Mouse (Mus musculus) layer of hippocampus, postnatal 10 days (tissue): ENCODE measurements around the gene Abtb2. TPM values are rescaled to one million over a fixed set of nuclear protein-coding genes. Genes with fewer than 3 reads are reported as not detected.

ENCODE experiments used
- DNase-seq, 2 experiments: peaks; one replicate each; pipeline ENCODE4 v3.0.0; 2021; ENCODE audit warnings: low spot score in 2 of 2
- total RNA-seq, 2 experiments: library from RNA; stranded (reverse); gene quantifications; 2 replicates each; pipeline ENCODE4 v1.2.3; 2021

Abtb2 gene
- total RNA-seq, 2 experiments from 2014 or later, result 13.8 to 14.4 TPM

- no peak for DNase-seq
Measured at GRCm38 (mm10) chr2:103583316-103583715, 17.2 kb downstream of the Abtb2 start.

- no peak for DNase-seq
Measured at GRCm38 (mm10) chr2:103584093-103584492, 18.0 kb downstream of the Abtb2 start.

DNA sequence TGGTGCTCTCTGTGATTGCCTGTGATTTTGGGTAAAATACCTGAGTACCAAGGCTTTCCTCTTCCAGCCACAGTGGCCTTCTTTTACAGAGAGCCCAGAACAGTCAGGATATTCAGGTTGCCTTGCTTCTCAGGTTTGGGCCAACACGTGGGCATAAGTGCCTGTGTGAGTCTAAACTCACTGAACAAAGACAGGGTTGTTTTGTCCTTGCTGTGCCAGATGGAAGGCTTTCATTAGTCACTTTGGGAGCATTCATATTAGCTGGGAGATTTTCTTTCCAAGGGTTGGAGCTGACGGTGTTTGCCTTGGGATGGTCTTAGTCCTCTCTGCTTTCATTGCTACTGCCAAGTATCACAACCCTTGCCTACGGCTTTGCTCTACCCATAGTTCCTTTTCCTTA is 20.3 kb downstream of the Abtb2 start:
- DNase-seq, result no peak

- peak in 1 of 2 experiments; percentile 36 for DNase-seq
Measured at GRCm38 (mm10) chr2:103588776-103589175, 22.7 kb downstream of the Abtb2 start.

DNA sequence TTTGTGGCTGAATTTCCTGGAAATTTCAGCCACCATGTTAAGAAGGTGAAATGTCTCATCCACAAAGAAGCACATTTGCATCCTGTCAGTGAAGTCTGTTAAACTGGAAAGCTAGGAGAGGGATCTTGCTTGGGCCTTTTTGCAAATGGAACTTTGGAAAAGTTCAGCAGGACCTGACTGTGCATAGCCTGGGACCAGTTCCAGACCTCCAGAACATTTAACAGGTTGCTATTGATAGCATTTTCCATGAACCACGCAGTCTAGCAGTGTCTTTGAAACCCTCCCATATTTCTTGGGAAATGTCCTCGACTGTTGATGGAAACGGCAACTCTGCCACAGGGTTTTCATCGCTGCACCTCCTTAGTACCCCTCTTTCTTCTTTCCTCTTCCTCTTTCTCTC is 23.3 kb downstream of the Abtb2 start:
- DNase-seq, result no peak

DNA sequence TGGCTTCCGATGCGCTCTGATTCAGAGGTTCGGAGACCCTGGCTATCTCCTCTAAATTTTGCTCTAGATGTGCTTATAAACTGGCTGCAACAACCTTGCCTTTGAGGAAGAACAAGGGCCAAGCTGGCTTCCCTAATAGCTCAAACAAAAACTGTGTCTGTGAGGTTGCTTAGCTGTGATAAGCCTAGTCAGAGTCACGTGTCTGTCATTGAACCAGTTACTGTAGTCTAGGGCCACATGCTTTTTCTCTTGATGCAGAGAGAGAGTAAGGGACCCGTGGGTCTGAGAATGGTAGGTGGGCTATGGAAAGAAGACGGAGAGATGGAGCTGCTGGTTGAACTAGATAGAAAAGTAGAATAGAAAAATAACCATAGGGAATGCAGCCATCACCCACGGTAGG is 24.5 kb downstream of the Abtb2 start:
- no peak for DNase-seq

DNA sequence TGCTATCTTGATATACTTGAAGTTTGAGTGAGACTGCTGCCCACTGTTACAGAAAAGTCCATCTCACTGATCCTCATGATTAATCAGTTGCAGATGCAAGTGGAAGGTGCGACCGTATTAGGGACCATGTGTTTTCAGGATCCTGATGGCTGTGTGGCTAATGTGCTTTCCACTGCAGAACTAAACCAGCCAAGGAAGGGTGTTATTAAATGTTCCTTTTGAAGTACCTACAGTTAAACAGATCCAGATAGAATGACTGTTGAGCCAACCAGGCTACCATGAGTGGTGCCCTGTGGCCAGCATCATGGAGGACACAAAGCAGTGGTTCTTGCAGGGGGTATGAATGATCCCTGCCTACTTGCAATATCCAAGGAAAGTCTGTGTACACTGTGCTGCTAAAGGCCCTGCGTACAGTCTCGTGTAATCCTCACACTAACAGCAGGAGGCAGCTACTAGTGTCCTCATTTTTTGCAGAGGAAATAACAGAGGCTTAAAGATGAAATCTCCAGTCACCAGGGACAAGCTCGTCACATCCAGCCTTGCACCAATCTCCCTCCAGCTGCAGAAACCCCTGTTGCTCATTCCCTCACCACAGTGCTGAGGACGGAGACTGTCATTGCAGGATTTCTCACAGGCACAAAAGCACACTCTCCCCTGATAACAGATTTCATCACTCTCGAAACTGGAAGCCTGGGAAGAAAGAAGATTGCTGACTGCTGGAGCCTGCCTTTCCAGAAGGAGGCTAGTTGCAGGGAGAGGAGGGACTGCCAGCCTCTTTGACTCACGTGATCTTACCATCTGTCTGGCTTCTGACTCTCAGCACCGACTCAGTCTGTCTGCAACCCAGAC is 25.9 kb downstream of the Abtb2 start:
- peak in 1 of 2 experiments; percentile 30 for DNase-seq

DNA sequence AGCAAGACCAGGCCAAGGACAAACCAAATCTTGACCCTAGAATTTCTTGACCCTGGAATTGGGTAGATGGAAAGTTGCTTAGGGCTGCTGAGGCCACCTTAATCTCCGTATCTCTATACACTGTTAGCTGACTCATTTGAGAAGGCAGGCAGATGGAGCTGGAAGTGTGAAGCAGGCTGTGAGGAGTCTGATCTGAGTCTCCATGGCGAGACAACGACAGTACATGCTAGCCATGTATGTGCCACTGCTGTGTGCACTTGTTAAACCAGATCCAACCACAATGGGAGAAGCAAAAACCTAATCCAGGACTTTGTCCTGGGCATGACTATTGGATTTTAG is 26.4 kb downstream of the Abtb2 start:
- DNase-seq, result no peak

GRCm38 (mm10) chr2:103594592-103595011 is 28.5 kb downstream of the Abtb2 start:
- no peak for DNase-seq

- no peak for DNase-seq
Measured at GRCm38 (mm10) chr2:103595028-103595651, 29.0 kb downstream of the Abtb2 start.

- no peak for DNase-seq
Measured at GRCm38 (mm10) chr2:103599296-103599695, 33.2 kb downstream of the Abtb2 start.

GRCm38 (mm10) chr2:103600165-103600891 is 34.2 kb downstream of the Abtb2 start:
- DNase-seq, result peak; percentile 57 to 63

DNA sequence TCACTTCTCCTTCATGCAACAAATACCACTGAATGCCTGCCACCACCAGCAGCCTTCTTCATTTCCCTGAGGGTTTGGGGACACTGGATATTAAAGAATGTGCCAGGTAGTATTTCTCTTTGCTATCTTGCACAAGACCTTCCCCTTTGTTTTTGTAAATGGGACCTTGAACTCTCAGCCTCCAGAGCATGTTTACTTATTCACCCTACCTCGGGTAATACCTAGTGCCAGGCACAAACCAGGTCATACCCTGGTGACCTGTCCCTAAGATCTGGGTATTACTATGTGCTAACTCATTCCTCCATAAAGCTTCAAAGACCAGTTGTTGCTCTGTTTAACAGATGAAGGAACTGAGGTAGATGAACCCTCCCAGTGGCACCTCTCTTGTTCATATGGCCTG is 35.0 kb downstream of the Abtb2 start:
- no peak for DNase-seq

DNA sequence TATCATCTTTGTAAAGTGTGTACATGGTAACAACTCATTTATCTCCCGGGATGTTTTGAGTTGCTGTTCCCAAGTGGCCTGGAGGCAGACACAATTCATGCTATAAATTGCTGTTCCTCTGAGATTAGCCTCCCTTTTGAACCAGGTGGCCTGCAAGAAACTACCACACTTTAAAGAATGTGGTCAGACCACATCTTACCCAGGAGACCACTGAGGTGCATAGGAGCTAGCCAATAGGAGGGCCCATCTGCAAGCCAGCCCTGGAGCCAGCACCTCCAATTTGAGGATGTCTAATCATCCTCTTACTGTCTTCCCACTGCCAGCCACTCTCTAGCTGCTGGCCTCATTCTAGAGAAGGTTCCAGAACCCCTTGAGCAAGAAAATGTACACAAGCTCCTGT is 35.4 kb downstream of the Abtb2 start:
- DNase-seq, result no peak

DNA sequence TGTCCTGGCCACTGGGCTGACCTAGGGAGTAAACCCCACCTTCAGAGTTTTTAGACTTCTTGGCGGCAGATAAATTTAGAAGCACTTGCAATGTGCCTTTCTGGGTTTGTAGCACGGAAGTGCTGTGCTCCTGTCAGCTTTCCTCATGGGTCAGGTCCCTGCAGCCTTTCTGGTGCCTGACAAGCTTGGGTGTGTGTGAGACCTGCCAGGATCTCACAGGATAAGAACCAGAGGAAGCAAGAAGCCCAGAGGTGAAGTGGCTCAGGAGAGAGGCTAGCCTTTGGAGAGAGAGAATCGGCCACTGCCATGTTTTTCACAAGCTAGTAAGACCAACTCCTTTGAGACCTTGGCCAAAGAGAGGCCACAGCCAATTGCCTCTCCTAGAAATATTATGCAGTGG is 37.1 kb downstream of the Abtb2 start:
- DNase-seq, result no peak

- DNase-seq, result no peak
Measured at GRCm38 (mm10) chr2:103603869-103604268, 37.8 kb downstream of the Abtb2 start.

- no peak for DNase-seq
Measured at GRCm38 (mm10) chr2:103605805-103606498, 39.8 kb downstream of the Abtb2 start.

DNA sequence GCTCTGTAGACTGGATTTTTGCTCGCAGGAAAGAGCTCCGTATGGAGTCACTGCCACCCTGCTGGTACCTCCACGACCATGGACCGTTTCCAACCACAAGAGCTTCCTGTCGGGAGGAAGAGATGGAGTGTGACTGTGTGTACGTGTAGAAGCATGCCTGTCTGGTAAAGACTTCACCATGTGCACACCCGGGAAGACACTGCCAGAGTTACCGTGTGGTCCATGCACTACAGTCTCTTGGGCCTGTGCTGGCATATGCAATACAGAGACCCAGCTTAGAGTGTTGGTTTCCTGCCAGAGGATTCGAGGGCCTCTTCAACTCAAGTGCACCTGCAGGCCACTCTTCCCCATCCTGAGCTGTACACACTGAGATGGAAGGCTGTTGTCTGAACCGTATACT is 41.8 kb downstream of the Abtb2 start:
- no peak for DNase-seq

DNA sequence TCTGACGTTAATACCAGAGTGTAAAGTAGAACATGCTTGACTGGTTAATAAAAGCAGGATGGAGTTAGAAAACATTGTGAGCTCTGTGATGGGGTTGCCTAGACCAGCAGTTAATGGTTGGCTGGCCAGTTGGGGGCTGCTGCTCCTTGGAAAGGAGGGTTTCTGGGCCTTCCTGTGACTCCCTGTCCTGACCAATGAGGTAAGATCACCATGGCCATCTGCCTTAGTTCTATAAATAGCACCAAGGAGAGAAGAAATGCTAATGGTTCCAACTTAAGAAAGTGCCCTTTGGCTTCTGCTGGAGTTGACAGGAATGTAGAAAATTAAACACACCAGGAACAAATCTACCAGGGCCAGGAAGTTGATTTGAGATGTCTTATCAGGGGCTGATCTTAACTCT is 42.8 kb downstream of the Abtb2 start:
- no peak for DNase-seq

DNA sequence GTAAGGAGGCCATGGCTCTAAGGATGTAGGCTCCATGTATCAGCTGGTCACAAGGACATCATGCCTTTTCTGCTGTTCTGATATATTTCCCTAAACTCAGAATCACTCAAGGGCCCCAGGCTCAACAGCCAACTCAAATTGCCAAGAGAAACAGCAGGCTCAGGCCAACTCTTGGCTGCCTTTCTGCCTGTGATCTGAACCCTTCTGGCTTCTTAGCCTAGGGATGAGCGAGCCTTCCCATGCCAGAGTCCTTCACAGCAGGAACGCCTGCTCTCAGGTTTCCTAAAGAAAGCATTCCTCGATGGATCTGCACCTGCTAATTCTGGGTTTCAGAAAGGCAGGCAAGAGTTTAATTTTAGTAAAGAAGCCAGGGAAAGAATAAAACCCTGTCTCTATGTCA is 43.4 kb downstream of the Abtb2 start:
- no peak for DNase-seq

DNA sequence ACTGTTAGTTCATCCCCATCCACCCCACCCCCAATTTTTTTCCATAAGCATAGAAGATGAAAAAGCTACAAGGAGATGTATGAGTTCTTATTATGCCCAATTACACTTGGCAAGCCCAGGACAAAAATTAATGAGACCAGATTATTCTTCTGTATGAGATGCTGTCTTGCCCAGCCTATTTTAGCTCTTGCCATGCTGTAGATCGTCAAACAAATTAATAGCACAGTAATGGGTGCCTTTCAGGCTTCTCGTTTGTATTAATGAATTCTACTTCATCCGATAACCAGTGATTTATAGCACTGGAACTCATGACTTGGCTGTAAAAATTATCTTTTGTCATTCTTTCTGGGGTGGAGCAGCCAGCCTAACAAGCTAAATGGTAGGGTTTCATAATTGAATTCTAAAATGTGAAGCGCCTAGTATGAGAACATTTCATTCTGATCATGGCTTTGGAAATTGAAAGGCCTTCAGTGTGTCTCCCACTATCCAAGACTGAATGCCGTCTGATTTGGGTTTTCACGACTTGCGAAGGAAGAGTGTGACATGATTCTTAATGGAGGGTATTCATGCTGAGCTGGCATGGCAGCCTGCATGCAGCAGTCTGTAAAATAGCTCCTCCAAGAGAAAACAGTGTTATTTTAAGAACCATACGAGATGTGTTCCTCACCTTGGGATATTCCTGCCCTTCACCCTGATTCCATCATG is 44.9 kb downstream of the Abtb2 start:
- no peak for DNase-seq
